Mouse (Mus musculus) heart, embryonic 14.5 days (tissue): Measurements from ENCODE around the gene Prr14. TPM values are rescaled to one million over a fixed set of nuclear protein-coding genes. Genes with fewer than 3 reads are reported as not detected.
A peak's percentile ranks its signal among the peaks of the same experiment; 100 is the strongest.

Experiments used
- ATAC-seq: fragments of 200-750 bp; cut with Nextera tagmentation; 2 replicates; pipeline ENCODE4 v1.8.0; 2017; ENCODE audit warnings: low read depth, moderate TSS enrichment; ENCODE audit not compliant: insufficient number of reproducible peaks, insufficient read depth, low FRiP score
- H3K27ac ChIP-seq, 2 experiments: fragments of 200-500 bp in 1 of 2; fragments of 300-500 bp in 1 of 2; sonication (generic) in 1 of 2; replicated peaks in 1 of 2; 2 replicates each; pipeline ENCODE4 v1.5.1; 2012 to 2014; ENCODE audit warnings: low read depth in 2 of 2, low read length in 2 of 2, control low read depth in 1 of 2, mild to moderate bottlenecking in 1 of 2, mixed read lengths in 1 of 2; ENCODE audit not compliant: control insufficient read depth in 1 of 2, insufficient read depth in 1 of 2
- H3K27me3 ChIP-seq: fragments of 300-500 bp; sonication (generic); 2 replicates; pipeline ENCODE4 v1.6.1; 2014; ENCODE audit warnings: mild to moderate bottlenecking, low read length, control low read depth; ENCODE audit not compliant: control insufficient read depth, insufficient read depth
- H3K36me3 ChIP-seq: fragments of 300-500 bp; sonication (generic); 2 replicates; pipeline ENCODE4 v1.6.1; 2014; ENCODE audit warnings: mild to moderate bottlenecking, control low read depth, low read length, mixed read lengths; ENCODE audit not compliant: control insufficient read depth, insufficient read depth
- H3K4me1 ChIP-seq, 2 experiments: fragments of 200-500 bp in 1 of 2; fragments of 300-500 bp in 1 of 2; sonication (generic) in 1 of 2; 2 replicates each; pipeline ENCODE4 v1.6.1; 2012 to 2014; ENCODE audit warnings: low read length in 2 of 2, control low read depth in 1 of 2, mixed read lengths in 1 of 2; ENCODE audit not compliant: control insufficient read depth in 2 of 2, insufficient read depth in 2 of 2
- H3K4me2 ChIP-seq: fragments of 300-500 bp; sonication (generic); 2 replicates; pipeline ENCODE4 v1.6.1; 2014; ENCODE audit warnings: mild to moderate bottlenecking, low read length
- H3K4me3 ChIP-seq, 2 experiments: fragments of 200-500 bp in 1 of 2; fragments of 300-500 bp in 1 of 2; sonication (generic) in 1 of 2; 2 replicates each; pipeline ENCODE4 v1.5.1; 2012 to 2014; ENCODE audit warnings: low read length in 2 of 2, mild to moderate bottlenecking in 2 of 2, control low read depth in 1 of 2, low read depth in 1 of 2, moderate library complexity in 1 of 2; ENCODE audit not compliant: control insufficient read depth in 1 of 2, insufficient read depth in 1 of 2
- H3K9ac ChIP-seq: fragments of 300-500 bp; sonication (generic); 2 replicates; pipeline ENCODE4 v1.6.1; 2014; ENCODE audit warnings: mild to moderate bottlenecking, low read length
- H3K9me3 ChIP-seq: fragments of 300-500 bp; sonication (generic); 2 replicates; pipeline ENCODE4 v1.6.1; 2016; ENCODE audit warnings: low read length, control low read depth; ENCODE audit not compliant: control insufficient read depth
- WGBS: fragments of 180-500 bp; shearing (Covaris S2); extraction: QIAGEN DNeasy Blood & Tissue Kit; methylation state at CpG from one replicate; pipeline ENCODE4 v1.1.7; 2014; 5-methylcytosine and 5-hydroxymethylcytosine counted together
- polyA plus RNA-seq: library from polyadenylated mRNA; unstranded; fragments of >200 nt; fragmentation: Nextera tagmentation; extraction: Ambion mirVana; gene quantifications from 2 replicates; pipeline ENCODE4 v1.2.1, GENCODE M21; 2014

Gene Prr14
- polyA plus RNA-seq, 1 experiment from 2014 or later, result 37.5 TPM

DNA sequence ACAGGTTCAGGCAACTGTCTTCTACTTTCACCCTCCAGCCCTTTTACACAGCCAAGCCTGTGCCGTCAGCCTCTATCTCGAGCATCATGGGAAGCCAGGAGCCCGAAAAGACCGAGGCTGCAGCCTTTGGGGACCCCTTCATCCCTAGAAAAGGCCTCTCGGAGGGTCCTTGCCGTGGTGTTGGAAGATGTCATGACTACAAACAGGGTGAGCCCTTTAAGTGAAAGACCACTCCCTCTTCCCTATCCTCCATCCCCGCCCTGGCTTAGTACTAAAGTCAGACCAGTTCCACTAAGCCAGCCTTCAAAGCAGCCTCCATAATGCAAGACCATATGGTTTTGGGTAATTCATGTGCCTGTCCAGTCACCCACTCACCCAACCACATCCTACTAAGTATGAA lies 12.6 kb downstream of the Prr14 start:
- 0% methylated on average over 7 of the region's 7 CpGs for WGBS
- Histone ChIP-seq H3K27me3 (no peaks in the 10 kb centered on the region), H3K4me3 (peak overlapping the region; percentile 75 to 82), H3K36me3 (peaks cover 45% of the 10 kb centered on the region), H3K4me2 (peak overlapping the region; percentile 81), H3K9me3 (no peaks in the 10 kb centered on the region), H3K9ac (peak overlapping the region; percentile 93), H3K4me1 (peaks cover 4 to 16% of the 10 kb centered on the region in 2 experiments; a peak in 3 of 4 replicates), H3K27ac (peak overlapping the region; percentile 95 to 99)
- ATAC-seq, result no peak

DNA sequence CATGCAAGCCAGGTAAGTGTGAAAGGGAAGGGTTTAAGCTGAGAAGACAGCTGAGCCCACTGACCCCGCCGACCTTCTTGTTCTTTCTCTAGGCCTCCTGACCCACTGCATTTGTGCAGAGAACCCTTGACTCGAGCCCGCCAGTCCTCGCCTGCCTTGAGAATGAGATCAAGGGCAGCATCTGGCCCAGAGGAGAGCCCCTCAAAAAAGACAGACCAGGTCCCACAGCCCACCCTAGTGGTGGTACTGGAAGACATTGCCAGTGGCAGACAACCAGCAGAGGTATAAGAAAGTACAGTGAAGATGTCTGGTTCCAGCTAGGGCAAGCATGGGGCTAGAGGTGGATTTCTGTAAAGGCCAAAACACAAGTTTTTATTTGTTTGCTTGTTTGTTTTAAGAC lies 14.3 kb downstream of the Prr14 start:
- Histone ChIP-seq H3K4me3 (no peak overlapping the region), H3K27ac (no peak overlapping the region), H3K27me3 (no peaks in the 10 kb centered on the region), H3K9ac (no peak overlapping the region), H3K9me3 (no peaks in the 10 kb centered on the region), H3K36me3 (peaks cover 41% of the 10 kb centered on the region), H3K4me2 (no peak overlapping the region), H3K4me1 (peaks cover 4 to 19% of the 10 kb centered on the region in 2 experiments; a peak in 3 of 4 replicates)
- 82% methylated on average over 5 of the region's 5 CpGs for WGBS
- ATAC-seq, result no peak

DNA sequence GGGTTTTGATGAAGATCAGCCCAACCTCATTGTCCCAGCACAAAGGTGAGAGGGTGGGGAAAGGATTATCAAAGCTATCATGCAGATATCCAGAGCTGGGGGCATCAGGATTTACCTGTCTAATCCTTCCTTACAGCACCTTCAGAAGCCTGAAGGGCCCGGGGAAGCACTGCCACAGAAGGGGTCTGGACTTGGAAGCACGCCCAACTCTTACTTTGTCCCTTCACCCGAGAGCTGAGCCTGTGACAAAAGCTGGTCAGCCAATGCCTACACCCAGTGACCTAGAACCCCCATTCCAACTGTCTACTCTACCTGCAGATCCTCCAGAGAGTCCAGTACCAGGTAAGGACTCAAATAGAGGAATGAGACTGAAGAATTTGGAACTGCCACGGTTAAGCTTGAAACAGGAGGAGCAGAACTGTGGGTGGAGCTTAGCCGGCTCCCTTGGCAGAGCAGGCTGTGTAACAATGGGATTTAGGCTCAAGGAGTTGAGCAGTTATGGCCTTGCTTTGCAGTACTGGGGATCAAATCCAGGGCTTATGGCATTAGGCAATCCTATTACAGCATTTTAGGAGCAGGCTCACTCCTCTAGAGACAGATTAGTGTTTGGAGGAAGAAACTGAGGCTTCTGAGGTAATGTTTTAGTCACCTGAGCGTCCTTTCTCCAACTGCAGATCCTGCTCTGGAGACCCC lies 15.1 kb downstream of the Prr14 start:
- Histone ChIP-seq H3K9ac (no peak overlapping the region), H3K4me2 (no peak overlapping the region), H3K4me1 (peaks cover 4 to 20% of the 10 kb centered on the region in 2 experiments; a peak in 3 of 4 replicates), H3K27ac (no peak overlapping the region), H3K27me3 (no peaks in the 10 kb centered on the region), H3K4me3 (no peak overlapping the region), H3K36me3 (peaks cover 41% of the 10 kb centered on the region), H3K9me3 (no peaks in the 10 kb centered on the region)
- 84% methylated on average over 6 of the region's 6 CpGs for WGBS
- ATAC-seq, result no peak

DNA sequence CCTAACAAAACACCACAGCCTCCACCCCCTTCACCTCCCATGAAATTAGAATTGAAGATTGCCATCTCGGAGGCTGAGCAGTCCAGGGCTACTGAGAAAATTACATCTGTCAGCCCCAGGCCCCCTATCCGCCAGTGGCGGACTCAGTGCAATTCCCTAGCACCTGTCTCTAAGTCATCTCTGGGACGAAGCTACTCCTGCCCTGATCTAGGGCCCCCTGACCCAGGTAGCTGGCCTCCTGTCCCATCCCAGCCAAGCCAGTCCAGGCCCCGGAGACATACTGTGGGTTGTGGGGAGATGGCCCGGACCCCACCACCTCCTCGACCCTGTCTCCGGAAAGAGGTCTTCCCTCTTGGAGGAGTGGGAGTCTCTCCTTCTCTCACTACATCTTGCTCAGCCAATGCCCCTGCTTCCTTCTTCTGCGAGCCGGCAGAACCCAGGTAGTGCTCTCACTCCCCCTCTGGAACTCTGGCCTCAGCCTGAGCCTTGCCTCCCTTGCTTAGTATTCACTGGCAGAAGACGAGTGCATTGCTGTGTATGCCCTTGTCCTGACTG lies 15.9 kb downstream of the Prr14 start:
- WGBS, result 93% methylated on average over 11 of the region's 11 CpGs

DNA sequence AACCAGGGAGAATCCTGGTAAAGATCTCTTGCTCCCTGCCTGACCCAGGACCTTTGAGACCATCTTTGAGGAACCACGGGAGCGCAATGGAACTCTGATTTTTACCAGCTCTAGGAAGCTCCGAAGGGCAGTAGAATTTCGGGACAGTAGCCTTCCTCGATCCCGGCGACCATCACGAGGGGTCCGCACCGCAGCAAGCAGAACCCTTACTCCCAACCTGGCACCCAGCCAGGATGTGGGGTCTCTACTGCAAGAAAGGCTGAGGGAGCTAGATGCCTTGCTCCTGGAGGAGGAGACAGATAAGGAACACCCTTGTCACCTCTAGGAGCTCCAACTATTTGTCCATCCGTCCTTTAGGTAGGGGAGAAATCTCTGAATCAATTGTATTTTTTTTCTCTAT lies 16.9 kb downstream of the Prr14 start:
- H3K27ac ChIP-seq, result no peak overlapping the region
- peaks cover 7 to 30% of the 10 kb centered on the region in 2 experiments; a peak in 3 of 4 replicates for H3K4me1 ChIP-seq
- WGBS, result 92% methylated on average over 11 of the region's 11 CpGs
- no peaks in the 10 kb centered on the region for H3K9me3 ChIP-seq
- no peak for ATAC-seq
- H3K36me3 ChIP-seq, result peaks cover 50% of the 10 kb centered on the region
- H3K4me3 ChIP-seq, result no peak overlapping the region
- H3K4me2 ChIP-seq, result no peak overlapping the region
- no peaks in the 10 kb centered on the region for H3K27me3 ChIP-seq
- no peak overlapping the region for H3K9ac ChIP-seq

More for the DNA sequence above, 15.9 kb downstream of the Prr14 start:
- Histone ChIP-seq H3K4me2 (no peak overlapping the region), H3K9me3 (no peaks in the 10 kb centered on the region), H3K9ac (no peak overlapping the region), H3K27me3 (no peaks in the 10 kb centered on the region), H3K4me1 (peaks cover 7 to 24% of the 10 kb centered on the region in 2 experiments; a peak in 3 of 4 replicates), H3K27ac (no peak overlapping the region), H3K36me3 (peaks cover 41% of the 10 kb centered on the region), H3K4me3 (no peak overlapping the region)
- ATAC-seq, result no peak

DNA sequence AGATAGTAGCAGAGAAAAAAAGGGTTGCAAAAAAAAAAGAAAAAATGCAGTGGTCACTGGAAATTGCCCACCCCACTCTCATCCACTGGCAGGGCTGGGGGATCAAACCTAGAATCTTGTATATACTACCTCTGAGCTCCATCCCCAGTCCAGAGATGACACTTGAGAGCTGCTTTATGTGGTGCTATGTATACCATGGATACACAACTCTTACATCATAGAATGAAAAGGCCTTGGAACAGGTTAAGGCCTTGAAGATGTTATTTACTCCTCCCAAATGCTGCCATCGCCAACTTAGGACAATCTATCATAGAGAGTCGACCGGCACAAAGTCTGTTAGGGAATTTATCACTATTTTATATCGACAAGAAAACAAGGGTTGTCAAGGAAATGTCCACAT lies 17.4 kb downstream of the Prr14 start:
- peak overlapping the region in 1 of 2 experiments; percentile 99; a peak in 3 of 4 replicates for H3K4me3 ChIP-seq
- no peaks in the 10 kb centered on the region for H3K27me3 ChIP-seq
- peak overlapping the region; percentile 73 to 94; a peak in 3 of 4 replicates for H3K27ac ChIP-seq
- H3K9me3 ChIP-seq, result no peaks in the 10 kb centered on the region
- peaks cover 55% of the 10 kb centered on the region for H3K36me3 ChIP-seq
- WGBS, result 71% methylated on average over 4 of the region's 4 CpGs
- peak overlapping the region; percentile 97 for H3K9ac ChIP-seq
- no peak for ATAC-seq
- peak overlapping the region; percentile 88 for H3K4me2 ChIP-seq
- H3K4me1 ChIP-seq, result peaks cover 7 to 30% of the 10 kb centered on the region in 2 experiments; a peak in 3 of 4 replicates

DNA sequence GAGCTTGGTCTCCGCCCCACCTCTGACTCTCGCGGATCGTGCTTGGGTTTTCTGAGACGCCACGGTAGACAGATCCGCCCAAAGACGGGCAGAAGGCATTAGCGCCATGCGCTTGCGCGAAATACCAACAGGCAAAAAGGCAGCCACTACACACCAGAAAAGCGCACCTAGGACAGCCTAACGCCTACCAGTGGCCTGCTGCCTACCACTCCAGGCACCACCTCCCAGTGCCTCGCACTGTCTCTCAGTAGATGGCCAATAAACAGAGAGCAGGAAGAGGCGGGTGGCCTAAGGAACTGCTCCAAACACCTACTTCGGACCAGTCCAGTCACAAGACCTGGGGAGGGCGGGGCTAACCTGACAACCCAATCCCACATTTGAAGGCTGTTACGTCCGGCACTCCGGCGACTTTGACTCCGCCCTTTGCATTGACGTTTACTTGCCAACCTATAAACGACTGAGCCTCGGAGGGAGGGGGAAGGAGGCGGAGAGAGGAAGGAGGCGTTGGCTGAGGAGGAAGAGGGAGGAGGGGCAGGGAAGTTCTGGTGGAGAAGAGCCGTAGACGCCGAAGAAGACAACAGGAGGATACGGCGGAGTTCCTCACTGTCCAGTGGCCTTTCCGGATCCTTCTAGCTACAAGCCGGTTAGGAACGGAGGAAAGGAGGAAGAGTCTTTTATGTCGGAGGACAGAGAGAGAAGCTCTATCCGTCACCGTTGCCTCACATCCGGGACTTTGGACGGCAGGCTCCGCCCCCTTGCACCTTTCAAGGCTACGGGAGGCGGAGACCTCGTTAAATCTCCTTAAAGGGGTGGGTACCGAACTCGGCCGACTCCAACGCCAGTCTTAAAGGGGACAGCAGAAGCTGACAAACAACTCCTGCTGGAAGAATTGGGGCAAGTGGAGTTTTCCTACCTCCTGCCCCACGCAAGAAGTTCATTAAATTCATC lies 18.6 kb downstream of the Prr14 start:
- H3K4me3 ChIP-seq, result peak overlapping the region; percentile 99
- peaks cover 66% of the 10 kb centered on the region for H3K36me3 ChIP-seq
- peak overlapping the region; percentile 88 for H3K4me2 ChIP-seq
- H3K9me3 ChIP-seq, result no peaks in the 10 kb centered on the region
- peak overlapping the region; percentile 97 for H3K9ac ChIP-seq
- peak; percentile 91 for ATAC-seq
- peaks cover 3 to 22% of the 10 kb centered on the region in 2 experiments; a peak in 3 of 4 replicates for H3K4me1 ChIP-seq
- no peaks in the 10 kb centered on the region for H3K27me3 ChIP-seq
- under 1% methylated on average over 50 of the region's 50 CpGs for WGBS
- peak overlapping the region; percentile 94 to 98 for H3K27ac ChIP-seq
